Mouse (Mus musculus): Measurements from ENCODE around the gene Mrpl18. TPM values are rescaled to one million over a fixed set of nuclear protein-coding genes. Genes with fewer than 3 reads are reported as not detected.

The Mrpl18 gene
- polyA plus RNA-seq, 3 experiments from 2014 or later = 192 to 313 (median 193) TPM

Other genes with a start within 250 kb of the Mrpl18 start
- 1 to 10 TPM in 1 of 3 experiments, under 1 TPM in 1, not detected in 1; 0.82 to 1.9 TPM for gene Slc22a1, start 240.5 kb downstream of the Mrpl18 start, polyA plus RNA-seq (2017; shearing (Covaris generic))
- 10 to 100 TPM; 14.8 to 40.1 (median 36.0) TPM for gene Igf2r, start 146.7 kb downstream of the Mrpl18 start, polyA plus RNA-seq (2017; shearing (Covaris generic))
- gene Mas1, start 48.2 kb downstream of the Mrpl18 start, polyA plus RNA-seq (2017; shearing (Covaris generic)) = under 1 TPM in 1 of 3 experiments, not detected in 2; 0.39 TPM
- not detected for gene Mrgprh, start 40.3 kb downstream of the Mrpl18 start, polyA plus RNA-seq (2017; shearing (Covaris generic))
- gene Pnldc1, start 6.1 kb downstream of the Mrpl18 start, polyA plus RNA-seq (2017; shearing (Covaris generic)) = 1 to 10 TPM in 1 of 3 experiments, under 1 TPM in 1, not detected in 1; 0.66 to 1.5 TPM
- gene Tcp1, start 644 bp downstream of the Mrpl18 start, polyA plus RNA-seq (2017; shearing (Covaris generic)) = 100 to 1,000 TPM; 221 to 332 (median 236) TPM
- 1 to 10 TPM in 1 of 3 experiments, under 1 TPM in 2; 0.67 to 1.2 (median 0.71) TPM for gene Acat3, start 24.3 kb upstream of the Mrpl18 start, polyA plus RNA-seq (2017; shearing (Covaris generic))
- gene Acat2, start 44.4 kb upstream of the Mrpl18 start, polyA plus RNA-seq (2017; shearing (Covaris generic)) = 10 to 100 TPM; 43.9 to 61.5 (median 48.0) TPM
- 100 to 1,000 TPM; 115 to 197 (median 137) TPM for gene Wtap, start 77.8 kb upstream of the Mrpl18 start, polyA plus RNA-seq (2017; shearing (Covaris generic))
- 10 to 100 TPM; 58.1 to 60.8 (median 59.0) TPM for gene Sod2, start 90.5 kb upstream of the Mrpl18 start, polyA plus RNA-seq (2017; shearing (Covaris generic))
- not detected for gene Gpr31b, start 136.0 kb upstream of the Mrpl18 start, polyA plus RNA-seq (2017; shearing (Covaris generic))
- gene Tcp10b, start 144.8 kb upstream of the Mrpl18 start, polyA plus RNA-seq (2017; shearing (Covaris generic)) = not detected
- gene Unc93a, start 215.5 kb upstream of the Mrpl18 start, polyA plus RNA-seq (2017; shearing (Covaris generic)) = not detected

All from inflammation-experienced regulatory T-cells, adult 6 months (primary cell).